Mouse (Mus musculus): Measurements from ENCODE around the gene Gm3015. TPM values are rescaled to one million over a fixed set of nuclear protein-coding genes. Genes with fewer than 3 reads are reported as not detected.

The Gm3015 gene
- not detected for polyA plus RNA-seq (2017; shearing (Covaris generic))

DNA sequence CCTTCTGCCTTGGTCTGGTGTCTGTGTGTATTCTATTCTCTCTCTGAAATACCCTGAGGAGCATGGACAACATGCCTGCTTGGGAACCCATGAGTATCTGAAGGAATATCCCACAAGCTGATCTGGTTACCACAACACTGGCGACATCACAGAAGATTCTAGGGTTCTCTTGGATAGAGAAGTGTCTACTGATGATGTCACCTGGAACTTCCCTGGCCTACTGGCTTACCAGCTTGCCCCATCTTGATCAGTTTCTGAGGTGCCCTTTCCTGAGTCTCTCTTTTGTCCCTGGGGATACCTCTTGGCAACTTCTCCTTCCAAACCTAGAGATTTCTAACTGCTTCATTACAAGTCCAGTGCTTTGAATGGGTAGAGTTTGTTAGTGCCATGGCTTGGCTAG, at the start of gene Gm3015:
Gm3015 (minus strand) TSS at position 101 of the 400 bp plus-strand sequence.

DNA sequence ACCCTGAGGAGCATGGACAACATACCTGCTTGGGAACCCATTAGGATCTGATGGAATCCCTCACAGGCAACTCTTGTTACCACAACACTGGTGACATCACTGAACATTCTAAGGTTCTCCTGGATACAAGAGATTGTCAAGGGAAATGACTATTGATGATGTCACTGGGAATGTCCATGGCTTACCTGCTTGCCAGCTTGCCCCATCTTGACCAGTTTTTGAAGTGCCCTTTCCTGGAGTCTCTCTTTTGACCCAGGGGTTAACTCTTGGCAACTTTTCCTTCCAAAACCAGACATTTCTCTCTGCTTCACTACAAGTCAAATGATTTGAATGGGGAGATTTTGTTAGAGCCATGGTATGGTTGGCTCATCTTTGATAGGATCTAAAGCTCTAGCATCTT, 29.3 kb upstream of the Gm3015 start, which contains the start of gene Gm10377:
Gm10377 (minus strand) TSS at position 101 of the 400 bp plus-strand sequence.

Other genes with a start within 250 kb of the Gm3015 start
- not detected for gene Gm8024, start 244.5 kb downstream of the Gm3015 start, polyA plus RNA-seq (2017; shearing (Covaris generic))
- not detected for gene Gm17124, start 168.9 kb downstream of the Gm3015 start, polyA plus RNA-seq (2017; shearing (Covaris generic))
- not detected for gene Gm3633, start 126.9 kb downstream of the Gm3015 start, polyA plus RNA-seq (2017; shearing (Covaris generic))
- not detected for gene Gm10378, start 112.9 kb downstream of the Gm3015 start, polyA plus RNA-seq (2017; shearing (Covaris generic))
- not detected for gene Gm10377, start 29.2 kb upstream of the Gm3015 start, polyA plus RNA-seq (2017; shearing (Covaris generic))
- gene Gm21977, start 84.7 kb upstream of the Gm3015 start, polyA plus RNA-seq (2017; shearing (Covaris generic)) = not detected
- not detected for gene Gm8082, start 224.8 kb upstream of the Gm3015 start, polyA plus RNA-seq (2017; shearing (Covaris generic))
- gene Gm10376, start 246.8 kb upstream of the Gm3015 start, polyA plus RNA-seq (2017; shearing (Covaris generic)) = not detected

All from CD4-positive, CD25-positive, alpha-beta regulatory T cell (primary cell).